Mouse (Mus musculus): ENCODE results near the gene Nkx6-2. TPM values are rescaled to one million over a fixed set of nuclear protein-coding genes. Genes with fewer than 3 reads are reported as not detected.

The Nkx6-2 gene
- not detected for polyA plus RNA-seq (2017; shearing (Covaris generic))

DNA sequence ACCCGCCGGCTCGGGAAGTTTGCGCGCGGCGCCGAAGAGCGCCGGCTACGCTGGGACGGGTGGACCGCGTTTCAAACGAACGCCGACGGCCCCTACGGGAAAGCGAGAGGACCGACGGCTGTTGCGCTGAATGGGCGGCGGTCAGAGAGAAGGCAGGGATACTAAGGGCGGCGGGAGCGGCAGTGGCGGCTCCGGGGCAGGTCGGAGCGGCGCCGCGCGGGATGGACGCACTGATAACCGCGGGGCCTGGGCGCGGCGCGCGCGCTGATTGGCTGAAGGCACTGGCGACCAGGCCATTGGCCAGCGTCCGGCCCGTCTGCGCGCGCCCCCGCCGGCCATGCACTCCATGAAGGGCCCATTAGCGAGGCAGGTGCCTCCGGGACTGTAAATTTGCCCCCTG lies at the start of gene Nkx6-2:
TSS of gene Nkx6-2 (minus strand) at position 203 of the 400 bp plus-strand sequence.

Other genes with a start within 250 kb of the Nkx6-2 start
- gene Inpp5a, start 193.7 kb downstream of the Nkx6-2 start, polyA plus RNA-seq (2017; shearing (Covaris generic)): 24.5 TPM
- gene Cfap46, start 101.0 kb upstream of the Nkx6-2 start, polyA plus RNA-seq (2017; shearing (Covaris generic)): not detected